Mouse (Mus musculus): ENCODE data around the gene Phf10. TPM values are rescaled to one million over a fixed set of nuclear protein-coding genes. Genes with fewer than 3 reads are reported as not detected.
"Not testable (repeated sequence)": the region's sequence is repeated elsewhere in the genome, so short reads cannot be mapped to it uniquely, and the experiment has no call there.

The Phf10 gene
- polyA plus RNA-seq, 1 experiment from 2014 or later, result 32.1 TPM

GRCm38 (mm10) chr17:14906611-14907010, 54.5 kb downstream of the Phf10 start:
- no peaks in the 10 kb centered on the region for H3K9me3 ChIP-seq
- WGBS, result 38% methylated on average over 1 of the region's 1 CpGs
- H3K36me3 ChIP-seq, result no peaks in the 10 kb centered on the region
- no peak overlapping the region for H3K4me2 ChIP-seq (replicated peaks)
- H3K4me1 ChIP-seq, result 0 out of 2 replicates have a peak, but pooled peaks cover 3% of the 10 kb centered on the region
- H3K27ac ChIP-seq, result no peak overlapping the region
- no peak for ATAC-seq (ENCODE audit: low FRiP score, low read depth)
- no peak overlapping the region for H3K4me3 ChIP-seq
- no peaks in the 10 kb centered on the region for H3K27me3 ChIP-seq
- H3K9ac ChIP-seq, result no peak overlapping the region; the same call in 1 of the 2 replicates

GRCm38 (mm10) chr17:14904637-14905265, 56.3 kb downstream of the Phf10 start:
- 55% methylated on average over 7 of the region's 7 CpGs for WGBS
- Histone ChIP-seq H3K4me1 (0 out of 2 replicates have a peak, but pooled peaks cover 3% of the 10 kb centered on the region), H3K36me3 (no peaks in the 10 kb centered on the region), H3K9ac (no peak overlapping the region; the same call in 1 of the 2 replicates), H3K4me3 (no peak overlapping the region), H3K27me3 (no peaks in the 10 kb centered on the region), H3K27ac (no peak overlapping the region), H3K9me3 (no peaks in the 10 kb centered on the region), H3K4me2 (replicated peaks) (no peak overlapping the region)
- ATAC-seq (ENCODE audit: low FRiP score, low read depth), result no peak

GRCm38 (mm10) chr17:14904206-14904605, 56.9 kb downstream of the Phf10 start:
- 0 out of 2 replicates have a peak, but pooled peaks cover 3% of the 10 kb centered on the region for H3K4me1 ChIP-seq
- no peaks in the 10 kb centered on the region for H3K36me3 ChIP-seq
- no peak overlapping the region for H3K4me2 ChIP-seq (replicated peaks)
- 91% methylated on average over 6 of the region's 6 CpGs for WGBS
- H3K4me3 ChIP-seq, result no peak overlapping the region
- no peak overlapping the region for H3K9ac ChIP-seq
- ATAC-seq (ENCODE audit: low FRiP score, low read depth), result no peak
- H3K27ac ChIP-seq, result no peak overlapping the region
- no peaks in the 10 kb centered on the region for H3K27me3 ChIP-seq
- no peaks in the 10 kb centered on the region for H3K9me3 ChIP-seq

DNA sequence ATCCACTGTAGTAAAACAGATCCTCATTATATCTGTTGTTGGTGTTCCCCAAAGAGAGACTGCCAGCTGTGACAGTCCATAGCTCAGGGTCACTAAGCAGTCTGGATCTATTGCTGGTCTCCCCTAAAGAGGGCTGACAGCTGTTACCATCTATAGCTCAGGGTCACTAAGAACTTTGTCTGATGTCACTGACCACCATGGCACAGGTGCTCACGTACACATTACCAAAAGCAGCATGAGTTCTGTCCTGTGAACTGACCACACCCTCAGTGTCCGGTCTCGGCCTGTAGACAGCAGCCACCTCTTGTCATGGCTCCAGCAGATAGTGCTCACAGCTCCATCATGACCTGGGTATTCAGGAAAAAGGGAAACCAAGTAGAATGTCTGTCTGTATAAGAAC, 57.9 kb downstream of the Phf10 start:
- Histone ChIP-seq H3K9me3 (no peaks in the 10 kb centered on the region), H3K27me3 (no peaks in the 10 kb centered on the region), H3K36me3 (no peaks in the 10 kb centered on the region), H3K4me3 (no peak overlapping the region), H3K4me1 (0 out of 2 replicates have a peak, but pooled peaks cover 3% of the 10 kb centered on the region), H3K9ac (no peak overlapping the region), H3K27ac (no peak overlapping the region), H3K4me2 (replicated peaks) (no peak overlapping the region)
- 82% methylated on average over 3 of the region's 3 CpGs for WGBS
- no peak; the same call in 1 of the 2 replicates for ATAC-seq (ENCODE audit: low FRiP score, low read depth)

GRCm38 (mm10) chr17:14898972-14899371, 62.1 kb downstream of the Phf10 start:
- WGBS, result 69% methylated on average over 1 of the region's 1 CpGs
- no peak for ATAC-seq (ENCODE audit: low FRiP score, low read depth)
- H3K36me3 ChIP-seq, result no peaks in the 10 kb centered on the region

GRCm38 (mm10) chr17:14895058-14895457, 66.0 kb downstream of the Phf10 start:
- H3K27ac ChIP-seq; H3K9ac ChIP-seq; H3K27me3 ChIP-seq; H3K4me3 ChIP-seq; ATAC-seq (ENCODE audit: low FRiP score, low read depth); H3K4me2 ChIP-seq (replicated peaks); H3K36me3 ChIP-seq; H3K4me1 ChIP-seq; H3K9me3 ChIP-seq: not testable (repeated sequence)

More at GRCm38 (mm10) chr17:14898972-14899371, 62.1 kb downstream of the Phf10 start:
- Histone ChIP-seq H3K4me2 (replicated peaks) (no peak overlapping the region), H3K27ac (no peak overlapping the region), H3K4me3 (no peak overlapping the region), H3K27me3 (no peaks in the 10 kb centered on the region), H3K9ac (no peak overlapping the region), H3K9me3 (no peaks in the 10 kb centered on the region), H3K4me1 (no peaks in the 10 kb centered on the region)

Other genes starting within 250 kb of the Phf10 start
- 3.9 and 5.6 TPM in 2 replicates for gene Wdr27, start 18.1 kb downstream of the Phf10 start, polyA plus RNA-seq (2015; fragmentation: Nextera tagmentation; extraction: Ambion mirVana)
- gene 1600012H06Rik, start 18.1 kb downstream of the Phf10 start, polyA plus RNA-seq (2015; fragmentation: Nextera tagmentation; extraction: Ambion mirVana), result 31.5 and 32.7 TPM in 2 replicates
- gene 9030025P20Rik, start 17.2 kb upstream of the Phf10 start, polyA plus RNA-seq (2015; fragmentation: Nextera tagmentation; extraction: Ambion mirVana), result 10.9 and 11.0 TPM in 2 replicates
- gene Gm3417, start 17.5 kb upstream of the Phf10 start, polyA plus RNA-seq (2015; fragmentation: Nextera tagmentation; extraction: Ambion mirVana), result 0.86 TPM in 1 of 2 replicates, not detected in the other
- 7.8 and 8.7 TPM in 2 replicates for gene Gm3435, start 48.9 kb upstream of the Phf10 start, polyA plus RNA-seq (2015; fragmentation: Nextera tagmentation; extraction: Ambion mirVana)
- 91.4 and 95.4 TPM in 2 replicates for gene Ermard, start 79.9 kb upstream of the Phf10 start, polyA plus RNA-seq (2015; fragmentation: Nextera tagmentation; extraction: Ambion mirVana)
- gene Tcte3, start 80.2 kb upstream of the Phf10 start, polyA plus RNA-seq (2015; fragmentation: Nextera tagmentation; extraction: Ambion mirVana), result 0.32 and 0.39 TPM in 2 replicates
- 3.3 and 3.8 TPM in 2 replicates for gene Gm3448, start 80.3 kb upstream of the Phf10 start, polyA plus RNA-seq (2015; fragmentation: Nextera tagmentation; extraction: Ambion mirVana)